Mouse (Mus musculus): ENCODE measurements around the gene Nfkbiz.

DNA sequence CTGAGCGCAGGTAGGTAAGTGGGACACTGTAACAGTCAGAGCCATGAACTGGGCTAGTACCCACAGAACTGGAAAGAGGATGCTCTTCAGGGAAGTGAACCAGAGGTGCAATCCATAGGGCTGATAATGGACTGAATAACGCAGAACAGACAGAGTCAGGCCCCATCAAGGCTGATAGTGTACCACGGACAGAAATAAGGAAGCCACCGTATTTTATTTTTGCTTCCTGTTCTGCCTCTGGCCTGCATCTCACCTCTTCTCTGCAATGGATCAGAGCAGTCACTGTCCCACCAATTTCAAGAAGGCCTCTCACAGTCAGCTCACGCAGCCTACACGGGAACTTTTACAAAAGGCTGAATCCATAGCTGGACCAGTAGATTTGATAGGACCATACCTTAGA lies 6.7 kb downstream of the Nfkbiz start:
- TF ChIP-seq ZMIZ1 (IDR thresholded peaks at IDR 0.05; ENCODE audit: low read depth, low read length) (no peak), CTCF (IDR thresholded peaks at IDR 0.05 in 2 of 3, conservative IDR thresholded peaks at IDR 0.05 in 1 of 3; ENCODE audit: control insufficient read depth in 1 of 3, insufficient read depth in 1 of 3, low read depth in 2 of 3, low read length in 3 of 3, poor library complexity in 1 of 3, severe bottlenecking in 1 of 3) (no peak), JUND (IDR thresholded peaks at IDR 0.05; ENCODE audit: low read depth, low read length) (no peak), EP300 (IDR thresholded peaks at IDR 0.05; ENCODE audit: low read depth in 1 of 2, low read length in 2 of 2) (peak; percentile 34 to 51; a peak in 3 of 4 replicates), MAX (IDR thresholded peaks at IDR 0.05; ENCODE audit: low read length) (no peak), USF1 (IDR thresholded peaks at IDR 0.05; ENCODE audit: low read depth, low read length) (no peak), POLR2A (IDR thresholded peaks at IDR 0.05; ENCODE audit: control insufficient read depth in 1 of 2, insufficient read depth in 1 of 2, low read depth in 1 of 2, low read length in 2 of 2, poor library complexity in 1 of 2) (no peak), SIN3A (IDR thresholded peaks at IDR 0.05; ENCODE audit: low read length) (0 out of 2 replicates have a peak, but pooled peaks have one; percentile 10), SMC3 (IDR thresholded peaks at IDR 0.05; ENCODE audit: low read depth, low read length) (no peak), TCF12 (IDR thresholded peaks at IDR 0.05; ENCODE audit: low read depth, low read length) (no peak), ETS1 (IDR thresholded peaks at IDR 0.05; ENCODE audit: low read depth, low read length) (no peak), CHD1 (IDR thresholded peaks at IDR 0.05; ENCODE audit: low read depth, low read length) (no peak), TBP (IDR thresholded peaks at IDR 0.05; ENCODE audit: low read depth, low read length) (no peak)
